Mouse (Mus musculus) small intestine, adult 2 months (tissue): ENCODE measurements around the gene St3gal4.

Experiments used
- CTCF ChIP-seq: fragments of 200-500 bp; IDR thresholded peaks from 2 replicates; pipeline ENCODE4 v1.5.1; 2012; ENCODE audit warnings: low read depth, mild to moderate bottlenecking, control low read depth, inconsistent platforms, low read length, moderate library complexity, mixed read lengths; ENCODE audit not compliant: insufficient replicate concordance, insufficient read length; ENCODE audit errors: extremely low read depth
- POLR2A ChIP-seq: fragments of 200-500 bp; IDR thresholded peaks from 2 replicates; pipeline ENCODE4 v1.6.1; 2012; ENCODE audit warnings: low read depth, mild to moderate bottlenecking, control low read depth, inconsistent platforms, low read length, moderate library complexity

DNA sequence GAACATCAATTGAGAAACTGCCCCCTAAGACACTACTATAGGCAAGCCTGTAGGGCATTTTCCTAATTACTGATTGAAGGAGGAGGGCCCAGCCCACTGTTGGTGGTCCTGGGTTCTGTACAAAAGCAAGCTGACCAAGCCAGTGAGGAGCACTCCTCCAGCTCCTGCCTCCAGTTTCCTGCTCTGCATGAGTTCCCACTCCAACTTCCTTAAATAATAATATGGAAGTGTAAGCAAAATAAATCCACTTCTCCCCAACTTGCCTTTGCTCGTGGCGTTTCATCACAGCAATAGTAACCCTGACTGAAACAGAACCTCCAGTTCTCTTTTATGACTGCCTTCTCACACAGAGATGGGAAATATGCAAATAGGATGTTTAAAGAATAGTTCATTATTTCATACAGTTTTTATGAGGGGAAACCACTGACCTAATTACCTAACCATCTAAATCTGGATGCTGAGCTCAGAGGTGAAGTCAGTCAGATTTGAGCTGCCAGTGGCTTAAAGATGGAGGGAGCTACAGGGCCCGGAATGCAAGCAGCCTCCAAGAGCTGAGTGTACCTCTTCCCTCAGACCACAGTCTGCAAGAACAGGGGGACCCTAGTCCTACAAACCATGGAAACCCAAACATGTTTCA is 69.1 kb downstream of the St3gal4 start:
- TF ChIP-seq POLR2A = no peak
- TF ChIP-seq CTCF = no peak
